Mouse (Mus musculus) layer of hippocampus, adult 2 months (tissue): ENCODE data around the gene Crhbp. TPM values are rescaled to one million over a fixed set of nuclear protein-coding genes. Genes with fewer than 3 reads are reported as not detected.
A peak's percentile ranks its signal among the peaks of the same experiment; 100 is the strongest.

ENCODE experiments used
- DNase-seq, 2 experiments: peaks; one replicate each; pipeline ENCODE4 v3.0.0; 2022; ENCODE audit warnings: low spot score in 2 of 2
- H3K27ac ChIP-seq: fragments of 200-600 bp; 2 replicates; pipeline ENCODE4 v1.8.1; 2022
- H3K4me3 ChIP-seq: fragments of 200-600 bp; 2 replicates; pipeline ENCODE4 v1.8.1; 2022; ENCODE audit warnings: mild to moderate bottlenecking
- CTCF ChIP-seq: fragments of 200-600 bp; conservative IDR thresholded peaks from 2 replicates; pipeline ENCODE4 v1.8.1; 2022; ENCODE audit warnings: antibody characterized with exemption, mild to moderate bottlenecking, moderate library complexity
- total RNA-seq, 2 experiments: library from RNA; stranded (reverse); gene quantifications; 2 replicates each; pipeline ENCODE4 v1.2.3; 2021

Gene Crhbp
- total RNA-seq, 2 experiments from 2014 or later, result 19.9 to 20.9 TPM

GRCm38 (mm10) chr13:95443376-95444233 is 1.1 kb downstream of the Crhbp start:
- H3K4me3 ChIP-seq, result peak overlapping the region; percentile 44
- H3K27ac ChIP-seq, result no peak overlapping the region
- TF ChIP-seq CTCF, result peak; percentile 40
- no peak for DNase-seq

GRCm38 (mm10) chr13:95442901-95443300 is 1.8 kb downstream of the Crhbp start:
- DNase-seq, result no peak
- no peak for TF ChIP-seq CTCF
- no peak overlapping the region for H3K4me3 ChIP-seq
- H3K27ac ChIP-seq, result no peak overlapping the region

- no peak for TF ChIP-seq CTCF
- DNase-seq, result peak in 1 of 2 experiments; percentile 35
- Histone ChIP-seq H3K4me3 (no peak overlapping the region), H3K27ac (no peak overlapping the region)
These were observed 5.2 kb downstream of the Crhbp start for GRCm38 (mm10) chr13:95439569-95439968.

- Histone ChIP-seq H3K4me3 (no peak overlapping the region), H3K27ac (no peak overlapping the region)
- no peak for TF ChIP-seq CTCF
- no peak for DNase-seq
These were observed 13.0 kb downstream of the Crhbp start for GRCm38 (mm10) chr13:95431760-95432159.

- no peak overlapping the region for H3K27ac ChIP-seq
- TF ChIP-seq CTCF, result no peak
- no peak overlapping the region for H3K4me3 ChIP-seq
- DNase-seq, result no peak
These were observed 17.2 kb downstream of the Crhbp start for GRCm38 (mm10) chr13:95427499-95427898.

- TF ChIP-seq CTCF, result no peak
- DNase-seq, result no peak
- no peak overlapping the region for H3K4me3 ChIP-seq
- no peak overlapping the region for H3K27ac ChIP-seq
These were observed 18.3 kb downstream of the Crhbp start for GRCm38 (mm10) chr13:95426421-95426820.

GRCm38 (mm10) chr13:95425484-95425883 is 19.2 kb downstream of the Crhbp start:
- no peak for DNase-seq
- no peak overlapping the region for H3K27ac ChIP-seq
- TF ChIP-seq CTCF, result no peak
- no peak overlapping the region for H3K4me3 ChIP-seq

- peak in 1 of 2 experiments; percentile 25 for DNase-seq
- no peak for TF ChIP-seq CTCF
These were observed 19.8 kb downstream of the Crhbp start for GRCm38 (mm10) chr13:95424932-95425331.

GRCm38 (mm10) chr13:95419204-95419749 is 25.4 kb downstream of the Crhbp start:
- no peak overlapping the region; the same call in 1 of the 2 replicates for H3K4me3 ChIP-seq
- no peak for TF ChIP-seq CTCF
- DNase-seq, result peak in 1 of 2 experiments; percentile 27
- no peak overlapping the region for H3K27ac ChIP-seq

More at GRCm38 (mm10) chr13:95424932-95425331, 19.8 kb downstream of the Crhbp start:
- no peak overlapping the region for H3K27ac ChIP-seq
- no peak overlapping the region for H3K4me3 ChIP-seq

- Histone ChIP-seq H3K27ac (no peak overlapping the region), H3K4me3 (no peak overlapping the region; the same call in 1 of the 2 replicates)
- TF ChIP-seq CTCF, result no peak
- no peak for DNase-seq
These were observed 26.0 kb downstream of the Crhbp start for GRCm38 (mm10) chr13:95418575-95419203.

- Histone ChIP-seq H3K27ac (no peak overlapping the region), H3K4me3 (no peak overlapping the region)
- TF ChIP-seq CTCF, result no peak
- no peak for DNase-seq
These were observed 32.5 kb downstream of the Crhbp start for GRCm38 (mm10) chr13:95412257-95412656.

GRCm38 (mm10) chr13:95393242-95393641 is 51.5 kb downstream of the Crhbp start:
- TF ChIP-seq CTCF, result no peak

GRCm38 (mm10) chr13:95389866-95390865 is 54.6 kb downstream of the Crhbp start:
- H3K27ac ChIP-seq, result no peak overlapping the region
- TF ChIP-seq CTCF, result peak; percentile 98
- DNase-seq, result peak; percentile 70 to 83
- H3K4me3 ChIP-seq, result no peak overlapping the region

More at GRCm38 (mm10) chr13:95393242-95393641, 51.5 kb downstream of the Crhbp start:
- DNase-seq, result no peak
- H3K4me3 ChIP-seq, result no peak overlapping the region
- H3K27ac ChIP-seq, result no peak overlapping the region
